Mouse (Mus musculus) myocyte (in vitro differentiated cells): ENCODE measurements around the gene Tmem63c.

Source experiments
- CEBPB ChIP-seq: IDR thresholded peaks from 2 replicates; pipeline ENCODE4 v1.6.1; 2011; ENCODE audit warnings: mild to moderate bottlenecking, moderate library complexity; ENCODE audit not compliant: poor library complexity, insufficient read depth, severe bottlenecking
- E2F4 ChIP-seq: IDR thresholded peaks from one replicate; pipeline ENCODE4 v1.6.1; 2011; ENCODE audit warnings: mild to moderate bottlenecking, control low read depth, moderate library complexity; ENCODE audit not compliant: insufficient read depth
- MAX ChIP-seq: IDR thresholded peaks from one replicate; pipeline ENCODE4 v1.6.1; 2011; ENCODE audit warnings: low read depth, mild to moderate bottlenecking, control low read depth
- MYOD1 ChIP-seq, 3 experiments: IDR thresholded peaks; one replicate each; pipeline ENCODE4 v1.6.1; 2011; ENCODE audit warnings: control low read depth in 2 of 3, low read depth in 2 of 3, mild to moderate bottlenecking in 2 of 3, moderate library complexity in 1 of 3; ENCODE audit not compliant: insufficient read length in 2 of 3, control insufficient read depth in 1 of 3
- MYOG ChIP-seq, 3 experiments: IDR thresholded peaks; one replicate each; pipeline ENCODE4 v1.6.1; 2011; ENCODE audit warnings: control low read depth in 2 of 3, low read depth in 2 of 3, mild to moderate bottlenecking in 2 of 3; ENCODE audit not compliant: insufficient read length in 2 of 3, control insufficient read depth in 1 of 3, insufficient read depth in 1 of 3
- POLR2A ChIP-seq: IDR thresholded peaks from one replicate; pipeline ENCODE4 v1.6.1; 2011; ENCODE audit warnings: low read depth, mild to moderate bottlenecking, control low read depth, moderate library complexity; ENCODE audit not compliant: insufficient read length
- POLR2AphosphoS2 ChIP-seq: IDR thresholded peaks from one replicate; pipeline ENCODE4 v1.6.1; 2011; ENCODE audit warnings: low read depth, control low read depth; ENCODE audit not compliant: insufficient read length
- REST ChIP-seq: IDR thresholded peaks from one replicate; pipeline ENCODE4 v1.6.1; 2011; ENCODE audit warnings: mild to moderate bottlenecking, control low read depth, moderate library complexity; ENCODE audit not compliant: insufficient read depth, insufficient read length
- SRF ChIP-seq: IDR thresholded peaks from one replicate; pipeline ENCODE4 v1.6.1; 2011; ENCODE audit warnings: low read depth; ENCODE audit not compliant: control insufficient read depth, insufficient read length
- TCF12 ChIP-seq: IDR thresholded peaks from one replicate; pipeline ENCODE4 v1.6.1; 2011; ENCODE audit warnings: mild to moderate bottlenecking, control low read depth; ENCODE audit not compliant: poor library complexity, insufficient read depth, severe bottlenecking
- TCF3 ChIP-seq: IDR thresholded peaks from one replicate; pipeline ENCODE4 v1.6.1; 2011; ENCODE audit warnings: low read depth, control low read depth; ENCODE audit not compliant: insufficient read length
- USF1 ChIP-seq: IDR thresholded peaks from one replicate; pipeline ENCODE4 v1.6.1; 2011; ENCODE audit warnings: low read depth, mild to moderate bottlenecking, control low read depth, moderate library complexity

DNA sequence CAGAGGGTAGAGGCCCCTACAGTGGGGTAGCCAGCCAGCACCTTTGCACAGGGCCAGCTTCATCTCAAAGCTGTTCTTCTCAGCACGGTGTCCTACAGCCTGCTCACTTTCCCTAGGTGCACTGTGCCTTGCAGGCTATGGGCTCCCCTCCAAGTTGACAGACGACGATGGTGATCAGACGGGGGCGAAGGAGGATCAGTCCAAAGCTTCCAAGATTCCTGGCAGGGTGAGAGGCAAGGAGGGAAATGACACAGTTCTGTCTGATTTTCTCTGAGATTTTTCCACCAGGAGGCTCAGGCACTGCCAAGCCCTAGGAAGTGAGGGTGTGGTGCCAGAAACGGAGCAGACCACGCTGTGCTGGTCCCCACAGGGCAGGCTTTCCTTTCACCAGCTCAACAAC is 19.7 kb downstream of the Tmem63c start:
- no peak for TF ChIP-seq POLR2A
- TF ChIP-seq TCF12 = no peak
- TF ChIP-seq MAX = no peak
- no peak for TF ChIP-seq TCF3
- no peak for TF ChIP-seq POLR2AphosphoS2
- no peak for TF ChIP-seq MYOG (IDR thresholded peaks at IDR 0.05; ENCODE audit: control insufficient read depth in 1 of 3, insufficient read depth in 1 of 3, insufficient read length in 2 of 3, low read depth in 2 of 3)
- TF ChIP-seq USF1 = no peak
- TF ChIP-seq CEBPB = no peak
- TF ChIP-seq REST = no peak
- TF ChIP-seq E2F4 = no peak
- TF ChIP-seq MYOD1 (IDR thresholded peaks at IDR 0.05; ENCODE audit: control insufficient read depth in 1 of 3, insufficient read length in 2 of 3, low read depth in 2 of 3) = no peak
- no peak for TF ChIP-seq SRF
